Mouse (Mus musculus) layer of hippocampus, adult 11-12 months (tissue): ENCODE measurements around the gene Kif5a.
A peak's percentile ranks its signal among the peaks of the same experiment; 100 is the strongest.
"Not testable (repeated sequence)": the region's sequence is repeated elsewhere in the genome, so short reads cannot be mapped to it uniquely, and the experiment has no call there.

Source experiments
- DNase-seq: peaks from one replicate; pipeline ENCODE4 v3.0.0; 2022; ENCODE audit warnings: low spot score

Gene Kif5a

DNA sequence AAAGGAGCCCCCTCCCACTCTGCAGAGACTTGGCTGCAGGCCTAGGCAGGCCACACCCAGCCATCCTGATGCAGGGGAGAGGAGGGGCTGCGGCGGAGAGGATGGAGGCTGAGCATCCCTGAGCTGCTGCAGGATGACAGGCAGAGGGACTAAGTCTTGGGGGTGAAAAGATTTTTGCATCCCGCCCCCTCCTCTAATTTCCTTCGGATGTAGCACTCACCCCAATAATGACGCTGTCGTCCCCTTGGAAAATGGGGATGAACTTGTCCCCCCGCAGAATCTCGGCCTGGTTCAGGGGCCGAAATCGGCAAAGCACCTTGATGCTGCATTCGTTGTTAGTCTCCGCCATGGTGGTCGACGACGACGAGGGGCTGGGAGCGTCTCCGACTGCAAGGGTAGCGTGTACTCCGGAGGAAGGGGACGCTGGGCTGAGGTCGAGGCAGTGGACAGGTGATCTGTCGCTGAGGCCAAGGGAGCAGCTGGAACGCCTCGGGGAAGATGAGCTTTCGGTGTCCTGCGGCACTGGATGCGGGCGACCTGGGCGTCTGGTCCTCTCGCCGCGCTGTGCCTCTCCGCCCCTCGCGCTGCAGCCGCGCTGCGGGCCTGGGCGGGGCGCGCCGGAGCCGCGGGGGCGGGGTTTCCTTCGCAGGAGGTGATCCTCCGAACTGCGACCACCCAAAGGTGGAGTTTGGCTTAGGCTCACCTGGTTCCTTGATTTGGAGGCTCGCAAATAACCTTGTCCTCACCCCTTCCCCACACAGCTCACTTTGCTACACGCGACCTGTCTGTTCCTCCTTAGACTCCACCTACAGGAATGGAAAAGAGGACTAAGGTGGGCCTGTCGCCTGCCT lies at the start of gene Kif5a:
TSS of gene Kif5a (minus strand) at position 801 of the 851 bp plus-strand sequence.
- DNase-seq: peak; percentile 68

DNA sequence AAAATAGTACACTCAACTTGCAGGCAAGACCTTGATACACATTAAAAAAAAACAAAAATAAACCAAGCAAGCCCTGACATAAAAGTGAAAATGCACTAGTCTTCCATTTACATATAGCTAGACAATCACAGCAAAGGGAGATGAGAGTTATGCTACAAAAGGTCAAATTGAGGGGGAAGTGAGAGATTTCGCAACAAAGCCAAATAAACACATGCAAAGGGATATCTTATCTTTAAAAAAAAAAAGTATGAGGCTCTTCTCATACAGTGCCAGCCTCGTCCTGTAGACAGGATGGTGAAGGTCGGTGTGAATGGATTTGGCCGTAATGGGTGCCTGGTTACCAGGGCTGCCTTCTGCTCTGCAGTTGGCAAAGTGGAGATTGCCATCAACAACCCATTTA lies 49.7 kb upstream of the Kif5a start:
- no peak for DNase-seq

GRCm38 (mm10) chr10:127312356-127312676 lies 49.2 kb upstream of the Kif5a start:
- DNase-seq: peak; percentile 87

DNA sequence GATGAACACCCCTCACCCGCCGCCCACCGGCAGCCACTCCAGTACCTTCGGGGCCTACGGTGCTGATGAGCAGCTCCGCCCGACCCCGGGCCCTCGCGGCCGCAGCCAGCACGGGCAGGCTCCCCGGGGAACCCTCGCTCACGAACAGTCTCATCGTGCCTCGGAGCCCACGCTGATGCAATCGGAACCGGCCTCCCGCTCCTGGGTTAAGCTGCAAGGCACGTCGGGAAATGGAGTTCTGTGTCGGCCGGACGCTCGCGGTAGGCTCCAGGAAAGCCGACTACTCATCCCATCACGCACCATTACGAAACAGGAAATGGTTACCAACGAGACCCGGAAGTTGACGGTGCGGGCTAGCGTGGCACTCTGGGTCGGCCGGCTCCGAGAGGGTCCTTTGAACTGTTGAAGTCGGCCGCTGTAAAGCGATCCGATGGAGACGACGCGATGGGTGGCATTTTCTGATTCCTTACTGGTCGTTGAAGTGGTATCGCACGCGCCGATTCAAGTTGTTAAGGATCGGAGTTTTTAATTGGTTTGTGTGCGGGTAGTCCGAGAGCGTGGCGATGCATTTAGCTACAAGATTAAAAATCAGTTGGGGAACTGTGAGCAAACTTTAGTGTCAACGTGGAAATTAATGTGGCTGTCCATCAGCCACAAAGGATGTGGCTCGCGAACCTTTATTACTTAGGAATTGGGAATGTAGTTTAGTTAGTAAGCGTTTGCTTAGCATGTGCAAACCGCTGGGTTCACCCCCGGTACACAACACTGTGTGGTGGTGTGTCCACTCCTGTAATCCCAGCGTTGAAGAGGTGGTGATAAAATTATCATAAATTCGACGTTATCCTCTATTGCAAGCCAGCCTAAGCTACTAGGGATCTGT lies 48.6 kb upstream of the Kif5a start, which contains the start of gene Mars:
TSS of gene Mars (minus strand) at position 311 of the 880 bp plus-strand sequence.
- peak; percentile 96 for DNase-seq

GRCm38 (mm10) chr10:127310523-127311475 lies 47.7 kb upstream of the Kif5a start:
- DNase-seq: no peak

DNA sequence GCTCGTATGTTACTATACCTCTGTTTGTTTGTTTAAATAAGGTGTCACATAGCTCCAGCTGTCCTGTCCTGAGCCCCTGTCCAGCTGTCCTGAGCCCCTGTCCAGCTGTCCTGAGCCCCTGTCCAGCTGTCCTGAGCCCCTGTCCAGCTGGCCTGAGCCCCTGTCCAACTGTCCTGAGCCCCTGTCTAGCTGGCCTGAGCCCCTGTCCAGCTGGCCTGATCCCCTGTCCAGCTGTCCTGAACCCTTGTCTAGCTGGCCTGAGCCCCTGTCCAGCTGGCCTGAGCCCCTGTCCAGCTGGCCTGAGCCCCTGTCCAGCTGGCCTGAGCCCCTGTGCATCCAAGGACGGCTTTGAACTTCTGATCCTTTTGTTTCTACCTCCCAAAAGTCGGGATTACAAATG lies 46.0 kb upstream of the Kif5a start:
- DNase-seq: not testable (repeated sequence)

DNA sequence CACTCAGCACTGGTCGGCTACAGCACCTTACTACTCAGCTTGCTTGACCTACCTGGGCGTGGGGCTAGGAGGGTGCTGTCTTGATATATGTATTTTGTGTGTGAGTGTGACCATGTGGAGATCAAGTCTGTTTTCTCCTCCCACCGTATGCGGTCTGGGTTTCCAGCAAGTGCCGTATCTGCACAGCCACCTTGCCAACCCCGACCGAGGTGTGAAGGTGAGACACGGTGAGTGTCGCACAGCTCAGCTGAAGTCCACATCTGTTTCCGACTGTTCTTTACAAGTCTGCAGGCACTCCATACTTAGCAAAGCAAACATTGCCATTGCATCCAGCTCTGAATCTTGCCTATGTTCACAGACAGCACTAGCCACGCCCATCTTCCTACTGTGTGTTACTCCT lies 40.0 kb upstream of the Kif5a start:
- DNase-seq: no peak

DNA sequence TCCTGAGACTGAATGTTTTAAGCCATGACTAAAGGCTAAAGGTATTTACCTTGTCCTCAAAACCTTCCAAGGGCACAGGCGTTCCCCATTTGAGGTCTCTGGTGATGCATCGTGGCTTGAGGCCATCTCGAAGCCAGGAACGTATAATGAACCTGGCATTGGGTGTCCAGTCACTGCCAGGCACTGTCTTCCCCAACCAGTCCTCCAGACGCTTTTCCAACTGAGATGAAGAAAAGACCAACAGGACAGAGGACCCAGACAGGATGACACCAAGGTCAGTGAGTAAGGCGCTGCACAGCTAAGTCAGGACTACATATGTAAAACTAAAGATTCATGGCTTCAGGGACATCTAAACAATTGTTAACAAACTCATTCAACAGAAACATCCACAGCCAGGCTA lies 37.2 kb upstream of the Kif5a start:
- no peak for DNase-seq

DNA sequence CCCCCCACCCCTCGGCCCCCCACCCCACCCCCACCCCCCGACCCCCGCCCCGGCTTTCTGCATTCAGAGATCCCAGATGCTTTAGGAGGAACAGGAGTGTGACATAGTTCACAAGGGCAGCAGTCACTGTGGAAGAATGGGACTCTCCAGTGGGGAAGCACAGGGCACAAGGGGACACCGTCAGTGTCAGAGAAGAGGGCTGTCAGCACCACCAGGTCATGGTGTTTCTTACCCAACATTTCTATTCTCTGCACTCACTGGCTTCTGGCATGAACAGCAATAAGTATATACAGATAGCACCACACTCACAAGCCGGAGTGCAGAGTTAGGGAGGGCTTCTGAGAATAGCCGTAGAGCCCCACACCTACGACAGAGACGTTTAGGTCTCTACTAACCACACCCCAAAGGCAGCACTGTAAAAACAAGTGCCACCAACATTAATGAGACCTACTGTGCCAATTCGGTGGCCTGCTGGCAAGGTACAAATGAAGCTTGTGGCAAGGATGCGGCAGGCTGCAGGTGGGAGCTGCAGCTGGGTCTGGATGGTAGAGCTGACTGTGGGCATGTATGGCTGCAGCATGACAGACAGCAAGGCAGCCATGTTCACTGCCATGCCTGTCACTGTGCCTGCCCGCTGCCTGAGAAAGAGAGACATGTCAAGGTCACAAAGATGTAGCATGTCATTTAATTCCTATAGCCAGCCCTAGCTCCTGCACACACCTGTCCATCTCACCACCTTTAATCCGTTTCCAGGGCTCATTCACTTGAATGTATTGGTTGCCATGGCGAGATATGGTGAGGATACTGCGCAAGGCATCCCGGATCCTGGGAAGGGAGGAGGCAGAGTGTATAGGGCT lies 34.1 kb upstream of the Kif5a start:
- DNase-seq: no peak

DNA sequence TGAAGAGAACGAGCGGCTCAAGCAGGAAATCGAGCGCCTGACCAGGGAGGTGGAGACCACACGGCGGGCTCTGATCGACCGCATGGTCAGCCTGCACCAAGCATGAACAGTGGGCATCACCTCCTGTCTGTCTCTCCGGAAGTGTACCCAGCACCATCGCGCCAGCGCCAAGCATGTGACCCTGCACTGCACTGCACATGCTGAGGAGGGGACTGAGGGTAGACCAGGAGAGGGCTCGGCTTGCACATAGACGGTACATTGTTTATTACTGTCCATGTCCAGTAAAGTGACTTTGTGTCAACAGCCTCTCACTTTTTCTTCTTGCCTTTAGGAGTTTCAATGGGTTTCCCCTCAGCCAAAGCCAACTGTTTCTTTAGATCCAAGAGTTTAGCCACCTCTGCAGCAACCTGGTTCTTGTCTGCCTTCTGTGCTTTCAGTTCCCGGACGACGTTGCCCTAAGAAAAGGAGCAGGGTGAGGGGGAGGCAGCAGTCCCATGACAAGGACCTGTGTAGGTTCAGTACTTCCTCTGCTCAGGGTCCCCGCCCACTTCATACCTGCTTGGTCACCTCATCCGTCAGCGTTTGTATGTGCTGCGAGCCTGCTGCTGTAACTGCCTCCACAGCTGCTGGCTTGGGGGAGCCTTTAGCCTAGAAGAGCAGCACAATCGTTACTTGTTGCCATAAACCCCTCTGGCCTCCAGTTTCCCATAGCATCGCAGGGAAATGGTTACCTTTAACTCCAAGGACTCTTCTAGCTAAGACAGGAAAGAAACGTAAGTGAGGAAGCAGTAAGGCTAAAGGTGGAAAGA lies 33.0 kb upstream of the Kif5a start:
- DNase-seq: no peak

DNA sequence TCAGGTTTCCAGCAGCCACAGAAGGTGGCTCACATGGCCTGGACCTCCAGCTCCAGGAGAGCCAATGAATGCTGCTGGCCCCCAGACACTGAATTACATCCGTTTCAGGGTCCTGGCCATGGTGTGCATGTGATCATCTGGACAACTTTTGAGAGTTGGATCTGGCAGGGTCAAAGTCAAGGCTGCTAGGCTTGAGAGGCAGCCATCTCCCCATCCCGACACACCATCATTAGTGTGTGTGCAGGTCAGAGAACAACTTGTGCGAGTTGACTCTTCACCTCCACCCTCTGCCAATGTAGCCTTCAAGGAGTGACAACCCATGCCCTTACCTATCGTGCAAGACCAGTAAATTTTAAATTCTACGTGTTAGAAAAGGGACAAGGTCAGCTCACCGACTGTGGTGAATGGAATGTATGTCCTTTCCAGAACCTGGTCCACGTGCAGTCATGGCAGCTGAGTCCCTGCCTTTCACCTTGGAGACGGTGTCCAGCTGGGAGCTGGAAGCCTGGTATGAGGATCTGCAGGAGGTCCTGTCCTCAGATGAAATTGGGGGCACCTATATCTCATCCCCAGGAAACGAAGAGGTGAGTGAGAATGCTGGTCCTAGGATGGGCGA lies 31.9 kb upstream of the Kif5a start:
- DNase-seq: no peak

DNA sequence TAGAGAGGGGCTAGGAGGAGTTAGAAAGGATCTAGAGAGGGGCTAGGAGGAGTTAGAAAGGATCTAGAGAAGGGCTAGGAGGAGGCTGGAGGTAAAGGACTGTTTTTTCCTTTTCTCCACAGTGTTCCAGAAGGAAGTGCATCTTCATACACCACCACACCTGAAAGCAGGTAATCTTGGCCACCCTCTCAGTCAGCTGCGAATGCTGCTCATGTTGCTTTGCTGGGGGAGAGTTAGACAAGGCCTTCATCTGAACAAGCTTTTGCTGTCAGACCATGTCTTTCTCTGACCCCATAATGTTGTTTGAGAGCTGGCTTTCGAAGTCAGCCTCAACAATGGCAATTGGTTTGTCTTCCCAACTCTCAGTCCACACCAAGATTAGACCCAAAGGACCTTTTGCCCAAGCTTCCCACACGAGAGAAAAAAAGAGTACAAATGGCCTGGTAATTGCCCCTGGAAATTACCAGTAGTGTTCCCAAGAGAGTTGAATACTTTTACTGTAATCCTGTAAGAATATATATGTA lies 30.5 kb upstream of the Kif5a start:
- DNase-seq: no peak

- DNase-seq: no peak
These were observed 29.9 kb upstream of the Kif5a start for GRCm38 (mm10) chr10:127292987-127293538.

GRCm38 (mm10) chr10:127291881-127292638 lies 28.9 kb upstream of the Kif5a start:
- no peak for DNase-seq

DNA sequence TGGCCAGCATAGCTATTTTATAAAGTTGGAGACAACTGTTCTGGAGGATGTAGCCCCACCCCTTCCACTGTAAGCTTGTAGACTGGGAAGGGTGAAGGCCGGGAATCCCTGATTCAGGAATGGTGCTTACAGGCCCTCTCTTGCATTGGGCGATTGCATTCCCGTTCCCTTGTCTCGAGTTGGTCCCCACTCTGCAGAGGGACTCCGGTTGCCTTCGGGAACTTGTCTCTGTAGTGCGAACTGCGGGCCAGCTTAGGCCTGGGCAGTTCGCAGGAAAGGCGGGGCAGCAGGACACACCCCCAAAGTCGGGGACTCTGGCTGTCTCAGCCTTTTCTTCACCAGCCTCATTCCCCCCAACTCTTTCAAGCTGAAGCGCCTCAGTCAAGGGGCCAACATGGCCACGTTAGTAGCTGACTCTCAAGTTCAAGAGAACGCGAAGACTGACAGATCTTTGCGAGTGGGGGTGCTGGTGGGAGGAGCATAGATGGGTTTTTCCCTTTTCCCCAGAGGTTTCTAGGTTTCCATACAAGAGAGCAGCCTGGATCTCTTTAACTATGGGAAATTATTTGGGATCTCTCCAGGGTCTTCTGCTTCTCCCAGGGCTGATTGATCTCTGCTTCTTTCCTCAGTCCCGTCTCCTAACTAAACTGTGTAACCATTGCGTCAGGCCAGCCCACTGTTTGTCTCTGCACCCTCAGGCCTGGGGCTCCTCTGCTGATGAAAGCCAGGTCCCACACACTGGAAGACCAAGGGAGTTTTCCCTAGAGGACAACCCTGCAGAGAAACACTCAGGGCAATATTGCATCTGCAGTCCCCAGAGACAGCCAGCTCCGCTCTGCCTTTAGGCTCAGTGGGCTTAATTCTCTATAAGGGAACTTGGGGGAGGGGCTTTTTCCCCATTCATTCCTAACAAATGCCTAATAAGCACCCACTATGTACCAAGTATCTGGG lies 28.1 kb upstream of the Kif5a start:
- DNase-seq: no peak

DNA sequence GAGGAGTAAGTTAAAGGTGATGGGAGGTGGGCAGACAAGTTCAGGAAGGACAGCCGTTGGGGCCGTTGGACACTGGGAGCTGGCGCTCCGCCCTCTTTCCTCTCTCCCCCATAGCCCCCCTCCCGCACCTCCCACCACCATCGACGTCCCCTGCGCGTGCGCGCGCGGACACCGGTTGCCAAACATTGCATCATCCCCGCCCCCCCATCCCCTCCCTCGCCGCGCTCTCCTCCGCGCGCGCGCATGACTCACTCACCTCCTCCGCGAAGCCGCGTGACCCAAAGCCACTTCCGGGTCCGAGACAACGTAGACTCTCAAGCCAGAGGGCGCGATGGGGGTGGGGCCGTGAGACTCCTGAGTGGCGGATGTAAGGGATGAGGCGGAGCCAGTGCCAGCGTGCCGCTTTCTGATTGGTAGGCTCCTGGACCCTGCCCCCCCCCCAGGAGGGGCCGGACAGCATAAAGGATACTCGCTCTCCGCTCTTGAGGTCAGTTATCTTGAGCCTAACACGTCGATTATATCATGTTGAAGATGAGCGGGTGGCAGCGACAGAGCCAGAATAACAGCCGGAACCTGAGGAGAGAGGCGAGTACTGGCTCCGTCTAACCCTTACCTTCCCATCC lies 27.3 kb upstream of the Kif5a start:
- peak; percentile 100 for DNase-seq
